Mouse (Mus musculus) CH12.LX (cell line): Measurements from ENCODE around the gene Map3k13. TPM values are rescaled to one million over a fixed set of nuclear protein-coding genes. Genes with fewer than 3 reads are reported as not detected.

Experiments used
- DNase-seq: peaks from one replicate; pipeline ENCODE4 v3.0.0-alpha.2; 2013; ENCODE audit errors: extremely low read depth
- H3K27ac ChIP-seq: 2 replicates; pipeline ENCODE4 v1.5.1; 2012; ENCODE audit warnings: low read depth, mild to moderate bottlenecking, control low read depth, moderate library complexity; ENCODE audit not compliant: insufficient read depth
- H3K27me3 ChIP-seq: replicated peaks from 2 replicates; pipeline ENCODE3; 2012; ENCODE audit warnings: inconsistent platforms
- H3K36me3 ChIP-seq, 2 experiments: replicated peaks in 1 of 2; 2 replicates each; pipeline versions ENCODE3 to v1.6.1; 2012; ENCODE audit warnings: inconsistent platforms in 1 of 2, low read length in 1 of 2, mild to moderate bottlenecking in 1 of 2, mixed read lengths in 1 of 2, moderate library complexity in 1 of 2; ENCODE audit not compliant: control insufficient read depth in 1 of 2, insufficient read depth in 1 of 2
- H3K4me1 ChIP-seq, 2 experiments: 2 replicates each; pipeline ENCODE4 v1.6.1; 2012; ENCODE audit warnings: inconsistent platforms in 1 of 2, moderate library complexity in 1 of 2; ENCODE audit not compliant: insufficient read depth in 2 of 2, control insufficient read depth in 1 of 2
- H3K4me2 ChIP-seq: 2 replicates; pipeline ENCODE4 v1.6.1; 2012; ENCODE audit warnings: low read depth, mild to moderate bottlenecking, control low read depth; ENCODE audit not compliant: poor library complexity, insufficient read depth, severe bottlenecking
- H3K4me3 ChIP-seq, 3 experiments: fragments of 150-350 bp in 1 of 3; sonication (generic) in 1 of 3; replicated peaks in 1 of 3; 2 replicates each; pipeline versions ENCODE3 to v1.5.1; 2011 to 2012; ENCODE audit warnings: low read depth in 2 of 3, low read length in 2 of 3, mild to moderate bottlenecking in 2 of 3, moderate library complexity in 2 of 3, control low read depth in 1 of 3, improper control_type of control experiment in 1 of 3, inconsistent platforms in 1 of 3, mixed read lengths in 1 of 3; ENCODE audit not compliant: poor library complexity in 1 of 3
- H3K79me2 ChIP-seq: replicated peaks from 2 replicates; pipeline ENCODE4 v1.6.1; 2012; ENCODE audit warnings: mild to moderate bottlenecking, moderate library complexity; ENCODE audit not compliant: control insufficient read depth, poor library complexity, insufficient read depth, severe bottlenecking; ENCODE audit errors: extremely low read depth
- H3K9ac ChIP-seq: 2 replicates; pipeline ENCODE4 v1.6.1; 2012; ENCODE audit warnings: low read depth, mild to moderate bottlenecking, control low read depth, moderate library complexity; ENCODE audit not compliant: insufficient read depth
- H3K9me3 ChIP-seq: replicated peaks from 2 replicates; pipeline ENCODE3; 2012; ENCODE audit warnings: low read length, inconsistent platforms, mixed read lengths
- BHLHE40 ChIP-seq: IDR thresholded peaks from 2 replicates; pipeline ENCODE4 v1.6.1; 2011; ENCODE audit warnings: mild to moderate bottlenecking, low read depth, low read length, improper control_type of control experiment
- CHD1 ChIP-seq: IDR thresholded peaks from 2 replicates; pipeline ENCODE4 v1.6.1; 2012; ENCODE audit warnings: low read depth, low read length, improper control_type of control experiment, inconsistent platforms
- E2F4 ChIP-seq: IDR thresholded peaks from 2 replicates; pipeline ENCODE4 v1.6.1; 2011; ENCODE audit warnings: low read depth, low read length, improper control_type of control experiment; ENCODE audit not compliant: insufficient replicate concordance
- ELF1 ChIP-seq: IDR thresholded peaks from 2 replicates; pipeline ENCODE4 v1.6.1; 2014; ENCODE audit warnings: low read depth, mild to moderate bottlenecking, inconsistent platforms, low read length, improper control_type of control experiment
- EP300 ChIP-seq: IDR thresholded peaks from 2 replicates; pipeline ENCODE4 v1.6.1; 2011; ENCODE audit warnings: low read length, improper control_type of control experiment
- ETS1 ChIP-seq: conservative IDR thresholded peaks from 2 replicates; pipeline ENCODE4 v1.6.1; 2012; ENCODE audit warnings: low read depth, mild to moderate bottlenecking, inconsistent platforms, low read length, improper control_type of control experiment, moderate library complexity
- HCFC1 ChIP-seq: IDR thresholded peaks from 2 replicates; pipeline ENCODE4 v1.6.1; 2012; ENCODE audit warnings: low read depth, mild to moderate bottlenecking, inconsistent platforms, low read length, improper control_type of control experiment
- IRF4 ChIP-seq: IDR thresholded peaks from 2 replicates; pipeline ENCODE4 v1.6.1; 2014; ENCODE audit warnings: low read depth, mild to moderate bottlenecking, inconsistent platforms, low read length, improper control_type of control experiment
- JUND ChIP-seq: conservative IDR thresholded peaks from 2 replicates; pipeline ENCODE4 v1.6.1; 2011; ENCODE audit warnings: low read depth, low read length, improper control_type of control experiment
- KAT2A ChIP-seq: IDR thresholded peaks from 2 replicates; pipeline ENCODE4 v1.6.1; 2012; ENCODE audit warnings: low read length, improper control_type of control experiment, inconsistent platforms; ENCODE audit not compliant: insufficient replicate concordance
- MAFK ChIP-seq: IDR thresholded peaks from 2 replicates; pipeline ENCODE4 v1.6.1; 2011; ENCODE audit warnings: low read length, improper control_type of control experiment; ENCODE audit not compliant: insufficient replicate concordance
- MAX ChIP-seq: IDR thresholded peaks from 2 replicates; pipeline ENCODE4 v1.6.1; 2011; ENCODE audit warnings: low read length, improper control_type of control experiment
- MYC ChIP-seq: IDR thresholded peaks from 2 replicates; pipeline ENCODE4 v1.6.1; 2011; ENCODE audit warnings: low read depth, mild to moderate bottlenecking, improper control_type of control experiment, low read length
- NELFE ChIP-seq: IDR thresholded peaks from 2 replicates; pipeline ENCODE4 v1.6.1; 2011; ENCODE audit warnings: low read depth, low read length, improper control_type of control experiment
- NRF1 ChIP-seq: IDR thresholded peaks from 2 replicates; pipeline ENCODE4 v1.6.1; 2014; ENCODE audit warnings: low read depth, mild to moderate bottlenecking, inconsistent platforms, low read length, improper control_type of control experiment, moderate library complexity
- SMC3 ChIP-seq: IDR thresholded peaks from 2 replicates; pipeline ENCODE4 v1.6.1; 2011; ENCODE audit warnings: low read depth, low read length, improper control_type of control experiment
- TCF12 ChIP-seq: IDR thresholded peaks from 2 replicates; pipeline ENCODE4 v1.6.1; 2014; ENCODE audit warnings: low read depth, mild to moderate bottlenecking, inconsistent platforms, low read length, improper control_type of control experiment
- UBTF ChIP-seq: IDR thresholded peaks from 2 replicates; pipeline ENCODE4 v1.6.1; 2012; ENCODE audit warnings: low read depth, mild to moderate bottlenecking, inconsistent platforms, low read length, improper control_type of control experiment, moderate library complexity
- ZC3H11A ChIP-seq: IDR thresholded peaks from 2 replicates; pipeline ENCODE4 v1.6.1; 2012; ENCODE audit warnings: low read depth, mild to moderate bottlenecking, inconsistent platforms, low read length, improper control_type of control experiment
- ZKSCAN1 ChIP-seq: IDR thresholded peaks from 2 replicates; pipeline ENCODE4 v1.6.1; 2012; ENCODE audit warnings: low read depth, inconsistent platforms, low read length, improper control_type of control experiment, borderline replicate concordance
- ZMIZ1 ChIP-seq: IDR thresholded peaks from 2 replicates; pipeline ENCODE4 v1.6.1; 2012; ENCODE audit warnings: low read depth, mild to moderate bottlenecking, inconsistent platforms, low read length, improper control_type of control experiment
- ZNF384 ChIP-seq: IDR thresholded peaks from 2 replicates; pipeline ENCODE4 v1.6.1; 2012; ENCODE audit warnings: low read depth, low read length, improper control_type of control experiment, inconsistent platforms
- dilution Hi-C: fragments of 300-500 bp; cut with MboI; formaldehyde crosslinking; loops from 2 replicates; pipeline ENCODE4 v1.14.3; 2020; ENCODE audit warnings: low sequenced_read_pairs; ENCODE audit not compliant: extremely low pct_unique_long_range_greater_than_20kb, extremely low pct_ligation_motif_present
- in situ Hi-C: fragments of 300-500 bp; cut with MboI; formaldehyde crosslinking; loops from 3 replicates; pipeline ENCODE4 v1.14.3; 2019; ENCODE audit warnings: low sequenced_read_pairs, low pct_ligation_motif_present, low pct_unique_long_range_greater_than_20kb, mixed read lengths
- polyA plus RNA-seq: library from polyadenylated mRNA; unstranded; fragments of >175 nt; gene quantifications from 2 replicates; pipeline ENCODE4 v1.2.1, GENCODE M21; 2012; ENCODE audit warnings: low read depth; ENCODE audit not compliant: insufficient read length
- total RNA-seq, 2 experiments: library from RNA; depleted of rRNA; stranded (reverse); fragments of 300-350 nt in 1 of 2; fragments of >200 nt in 1 of 2; gene quantifications; 2 replicates each; pipeline ENCODE4 v1.2.3; 2012 to 2014

The Map3k13 gene
- total and polyA plus RNA-seq, 3 experiments = 0.32 to 1.3 (median 0.89) TPM

- H3K27me3 ChIP-seq = no peaks in the 10 kb centered on the region
- TF ChIP-seq NRF1 (no peak), MAFK (no peak), NELFE (no peak)
- H3K4me3 ChIP-seq = no peak overlapping the region
- H3K27ac ChIP-seq = no peak overlapping the region
- H3K9ac ChIP-seq = no peak overlapping the region
- H3K79me2 ChIP-seq = no peaks in the 10 kb centered on the region
- H3K4me1 ChIP-seq = peaks cover 0 to 6% of the 10 kb centered on the region in 2 experiments; a peak in 2 of 4 replicates
- dilution Hi-C loops = no loop called here
- no peaks in the 10 kb centered on the region for H3K9me3 ChIP-seq
- in situ Hi-C loops = no loop called here
- no peaks in the 10 kb centered on the region for H3K36me3 ChIP-seq
- DNase-seq = no peak
- H3K4me2 ChIP-seq = no peak overlapping the region
These were observed 11.3 kb upstream of the Map3k13 start for GRCm38 (mm10) chr16:21782807-21783206.

GRCm38 (mm10) chr16:21785000-21785399 is 9.1 kb upstream of the Map3k13 start:
- no peaks in the 10 kb centered on the region for H3K79me2 ChIP-seq
- no peak overlapping the region for H3K27ac ChIP-seq
- H3K9ac ChIP-seq = no peak overlapping the region
- peaks cover 0 to 6% of the 10 kb centered on the region in 2 experiments; a peak in 2 of 4 replicates for H3K4me1 ChIP-seq
- no peak overlapping the region for H3K4me2 ChIP-seq
- TF ChIP-seq ELF1 (peak; percentile 70), MYC (no peak), JUND (no peak), MAFK (no peak)
- dilution Hi-C loops = no loop called here
- no peaks in the 10 kb centered on the region for H3K27me3 ChIP-seq
- in situ Hi-C loops = no loop called here
- DNase-seq = no peak
- no peak overlapping the region for H3K4me3 ChIP-seq
- H3K36me3 ChIP-seq = no peaks in the 10 kb centered on the region
- no peaks in the 10 kb centered on the region for H3K9me3 ChIP-seq

GRCm38 (mm10) chr16:21786317-21786716 is 7.8 kb upstream of the Map3k13 start:
- dilution Hi-C loops (no loop called here), in situ Hi-C loops (no loop called here)
- no peak for DNase-seq
- TF ChIP-seq IRF4 (no peak), ZC3H11A (no peak), CHD1 (no peak), HCFC1 (no peak), MYC (no peak), EP300 (no peak), MAX (no peak), ETS1 (no peak), UBTF (no peak), ELF1 (no peak), E2F4 (no peak), SMC3 (no peak), ZKSCAN1 (no peak), TCF12 (no peak), BHLHE40 (no peak), ZNF384 (no peak), ZMIZ1 (no peak), KAT2A (no peak)
- no peak overlapping the region for H3K9ac ChIP-seq
- H3K27me3 ChIP-seq = no peaks in the 10 kb centered on the region
- no peaks in the 10 kb centered on the region for H3K79me2 ChIP-seq
- no peak overlapping the region for H3K4me3 ChIP-seq
- peaks cover 0 to 14% of the 10 kb centered on the region in 2 experiments; a peak in 2 of 4 replicates for H3K4me1 ChIP-seq
- H3K9me3 ChIP-seq = no peaks in the 10 kb centered on the region
- H3K4me2 ChIP-seq = no peak overlapping the region
- H3K27ac ChIP-seq = no peak overlapping the region
- no peaks in the 10 kb centered on the region for H3K36me3 ChIP-seq
